Mouse (Mus musculus) E14TG2a.4 (cell line): Measurements from ENCODE around the gene Rpgrip1.

ENCODE experiments used
- CTCF ChIP-seq: conservative IDR thresholded peaks from 2 replicates; pipeline ENCODE4 v1.5.1; 2014; ENCODE audit warnings: low read length
- NANOG ChIP-seq: IDR thresholded peaks from 2 replicates; pipeline ENCODE4 v1.6.1; 2014; ENCODE audit warnings: borderline replicate concordance, low read length, mixed read lengths
- POU5F1 ChIP-seq: IDR thresholded peaks from 2 replicates; pipeline ENCODE4 v1.6.1; 2014; ENCODE audit warnings: low read length, borderline replicate concordance

- TF ChIP-seq CTCF (no peak), NANOG (no peak), POU5F1 (no peak)
Measured at GRCm38 (mm10) chr14:52103474-52103855, 7.0 kb upstream of the Rpgrip1 start.
